Mouse (Mus musculus) liver, embryonic 14.5 days (tissue): ENCODE measurements around the gene Nadk2. TPM values are rescaled to one million over a fixed set of nuclear protein-coding genes. Genes with fewer than 3 reads are reported as not detected.
A peak's percentile ranks its signal among the peaks of the same experiment; 100 is the strongest.

Experiments
- ATAC-seq: fragments of 200-750 bp; cut with Nextera tagmentation; 2 replicates; pipeline ENCODE4 v1.8.0; 2017; ENCODE audit warnings: moderate number of reproducible peaks, mild to moderate bottlenecking, moderate library complexity; ENCODE audit not compliant: insufficient read depth
- DNase-seq, 3 experiments: peaks; one replicate each; pipeline ENCODE4 v3.0.0-alpha.2; 2012 to 2013; ENCODE audit warnings: low read depth in 3 of 3, low spot score in 3 of 3
- H3K27ac ChIP-seq: fragments of 300-500 bp; sonication (generic); 2 replicates; pipeline ENCODE4 v1.5.1; 2014; ENCODE audit warnings: moderate library complexity, mild to moderate bottlenecking, control low read depth, inconsistent platforms
- H3K27me3 ChIP-seq: fragments of 300-500 bp; sonication (generic); 2 replicates; pipeline ENCODE4 v1.6.1; 2014; ENCODE audit warnings: mild to moderate bottlenecking, low read length, moderate library complexity; ENCODE audit not compliant: control insufficient read depth, insufficient read depth
- H3K36me3 ChIP-seq: fragments of 300-500 bp; sonication (generic); replicated peaks from 2 replicates; pipeline ENCODE4 v1.6.1; 2014; ENCODE audit warnings: low read depth; ENCODE audit not compliant: control insufficient read depth, insufficient read depth
- H3K4me1 ChIP-seq, 2 experiments: fragments of 200-500 bp in 1 of 2; fragments of 300-500 bp in 1 of 2; sonication (generic) in 1 of 2; replicated peaks; 2 replicates each; pipeline ENCODE4 v1.6.1; 2012 to 2014; ENCODE audit warnings: antibody characterized with exemption in 1 of 2, inconsistent platforms in 1 of 2, low read length in 1 of 2; ENCODE audit not compliant: control insufficient read depth in 2 of 2, insufficient read depth in 2 of 2
- H3K4me2 ChIP-seq: fragments of 300-500 bp; sonication (generic); 2 replicates; pipeline ENCODE4 v1.6.1; 2014; ENCODE audit warnings: low read depth, mild to moderate bottlenecking, control low read depth, moderate library complexity
- H3K4me3 ChIP-seq, 2 experiments: fragments of 200-500 bp in 1 of 2; fragments of 300-500 bp in 1 of 2; sonication (generic) in 1 of 2; 2 replicates each; pipeline ENCODE4 v1.5.1; 2012 to 2014; ENCODE audit warnings: low read depth in 2 of 2, low read length in 2 of 2, mild to moderate bottlenecking in 2 of 2, control low read depth in 1 of 2, inconsistent platforms in 1 of 2, moderate library complexity in 1 of 2; ENCODE audit not compliant: insufficient read depth in 1 of 2
- H3K9ac ChIP-seq: fragments of 300-500 bp; sonication (generic); replicated peaks from 2 replicates; pipeline ENCODE4 v1.6.1; 2014; ENCODE audit warnings: mild to moderate bottlenecking, control low read depth, moderate library complexity
- H3K9me3 ChIP-seq: fragments of 300-500 bp; sonication (generic); 2 replicates; pipeline ENCODE4 v1.6.1; 2016; ENCODE audit warnings: low read length, mixed read lengths; ENCODE audit not compliant: control insufficient read depth
- CTCF ChIP-seq: IDR thresholded peaks from 2 replicates; pipeline ENCODE4 v1.5.1; 2016; ENCODE audit warnings: antibody characterized with exemption, low read depth, control low read depth
- EP300 ChIP-seq: IDR thresholded peaks from 2 replicates; pipeline ENCODE4 v1.6.1; 2016; ENCODE audit warnings: antibody characterized with exemption, low read depth
- WGBS: fragments of 180-500 bp; shearing (Covaris S2); extraction: QIAGEN DNeasy Blood & Tissue Kit; methylation state at CpG from one replicate; pipeline ENCODE4 v1.1.7; 2014; ENCODE audit not compliant: insufficient replicate concordance; 5-methylcytosine and 5-hydroxymethylcytosine counted together
- polyA plus RNA-seq, 2 experiments: library from polyadenylated mRNA; depleted of rRNA in 1 of 2; stranded (reverse) in 1 of 2; unstranded in 1 of 2; fragments of >200 nt; fragmentation: Nextera tagmentation in 1 of 2; extraction: Ambion mirVana in 1 of 2; gene quantifications; 2 replicates each; pipeline versions ENCODE4 v1.2.1 to v1.2.3; 2012 to 2014

The Nadk2 gene
- polyA plus RNA-seq (2012; rRNA removed) (53.8 and 96.0 TPM in 2 replicates), polyA plus RNA-seq (2014; fragmentation: Nextera tagmentation; extraction: Ambion mirVana) (113 and 125 TPM in 2 replicates)

- Histone ChIP-seq H3K4me2 (peak within 1 kb of the TSS; percentile 95), H3K4me1 (peaks cover 17 to 35% of the 10 kb centered on the region in 2 experiments), H3K36me3 (peaks cover 15% of the 10 kb centered on the region), H3K4me3 (peak within 1 kb of the TSS; percentile 83 to 90), H3K9me3 (no peaks in the 10 kb centered on the region), H3K9ac (peak within 1 kb of the TSS; percentile 96), H3K27me3 (no peaks in the 10 kb centered on the region), H3K27ac (peak within 1 kb of the TSS; percentile 96)
- WGBS, result under 1% methylated on average over 46 of the region's 54 CpGs
- ATAC-seq (peak; percentile 89), DNase-seq (peak; percentile 98 to 99 (median 99))
- TF ChIP-seq EP300 (peak; percentile 64), CTCF (no peak)
These were observed at the start of gene Nadk2 for GRCm38 (mm10) chr15:9070912-9071555. Gene Nadk2 (plus strand): TSS chr15:9071260.

- no peaks in the 10 kb centered on the region for H3K36me3 ChIP-seq
- ATAC-seq, result no peak
- H3K9me3 ChIP-seq, result no peaks in the 10 kb centered on the region
- no peaks in the 10 kb centered on the region for H3K27me3 ChIP-seq
- TF ChIP-seq CTCF, result peak; percentile 54; the same call in 1 of the 2 replicates
- TF ChIP-seq EP300, result no peak
- no peak overlapping the region for H3K4me2 ChIP-seq
- no peaks in the 10 kb centered on the region; a peak in 1 of 4 replicates for H3K4me1 ChIP-seq
- no peak overlapping the region for H3K27ac ChIP-seq
- H3K9ac ChIP-seq, result no peak overlapping the region
- DNase-seq, result no peak
- H3K4me3 ChIP-seq, result no peak overlapping the region
These were observed 15.4 kb upstream of the Nadk2 start for GRCm38 (mm10) chr15:9055704-9056103.

- no peak for ATAC-seq
- Histone ChIP-seq H3K27ac (no peak overlapping the region), H3K36me3 (no peaks in the 10 kb centered on the region), H3K4me3 (no peak overlapping the region), H3K9me3 (no peaks in the 10 kb centered on the region), H3K9ac (no peak overlapping the region), H3K27me3 (no peaks in the 10 kb centered on the region), H3K4me1 (peaks cover 0 to 2% of the 10 kb centered on the region in 2 experiments; a peak in 1 of 4 replicates), H3K4me2 (no peak overlapping the region)
- no peak for TF ChIP-seq EP300
- TF ChIP-seq CTCF, result peak; percentile 52; the same call in 1 of the 2 replicates
- no peak for DNase-seq
- WGBS, result 56% methylated on average over 2 of the region's 2 CpGs
These were observed 11.2 kb upstream of the Nadk2 start for GRCm38 (mm10) chr15:9059856-9060255.

GRCm38 (mm10) chr15:9061150-9061882 is 9.7 kb upstream of the Nadk2 start:
- WGBS, result 73% methylated on average over 7 of the region's 7 CpGs
- H3K9ac ChIP-seq, result no peak overlapping the region
- no peak overlapping the region for H3K4me3 ChIP-seq
- H3K4me2 ChIP-seq, result no peak overlapping the region
- H3K9me3 ChIP-seq, result no peaks in the 10 kb centered on the region
- no peaks in the 10 kb centered on the region for H3K27me3 ChIP-seq
- TF ChIP-seq EP300, result no peak
- H3K27ac ChIP-seq, result no peak overlapping the region
- H3K4me1 ChIP-seq, result peaks cover 0 to 2% of the 10 kb centered on the region in 2 experiments; a peak in 1 of 4 replicates
- no peak for DNase-seq
- no peak for ATAC-seq
- no peaks in the 10 kb centered on the region for H3K36me3 ChIP-seq

- peak overlapping the region; percentile 95 for H3K4me2 ChIP-seq
- H3K36me3 ChIP-seq, result peaks cover 3% of the 10 kb centered on the region
- no peak overlapping the region; the same call in 1 of the 2 replicates for H3K27ac ChIP-seq
- H3K4me1 ChIP-seq, result peaks cover 5 to 17% of the 10 kb centered on the region in 2 experiments
- ATAC-seq, result no peak
- H3K27me3 ChIP-seq, result no peaks in the 10 kb centered on the region
- no peak for DNase-seq
- H3K4me3 ChIP-seq, result no peak overlapping the region
- H3K9me3 ChIP-seq, result no peaks in the 10 kb centered on the region
- TF ChIP-seq CTCF (no peak), EP300 (no peak)
- no peak overlapping the region for H3K9ac ChIP-seq
- WGBS, result 72% methylated on average over 4 of the region's 4 CpGs
These were observed 2.2 kb upstream of the Nadk2 start for GRCm38 (mm10) chr15:9068881-9069280.
